32 mouse cellular contexts compared by ENCODE assay signal in genomic region chr8:118249319-118249718, GRCm38 (mm10). TPM values are rescaled to one million over a fixed set of nuclear protein-coding genes. Genes with fewer than 3 reads are reported as not detected.
"Had no signal": no experiment of that assay in that cellular context is flagged by ENCODE, and none has a peak within 500 bp of the region (broad histone marks: within the 10 kb centered on the region; RNA-seq: fewer than 3 reads in every experiment).

No protein-coding gene starts in this region.

- H3K27me3 ChIP-seq: heart, embryonic 12.5 days; heart, embryonic 13.5 days; heart, embryonic 15.5 days; hindbrain, embryonic 12.5 days; hindbrain, embryonic 13.5 days; hindbrain, embryonic 15.5 days; intestine, embryonic 15.5 days; kidney, embryonic 15.5 days had no signal

- DNase-seq: heart, postnatal 10 days; heart, postnatal 14 days; heart, postnatal 36 days; heart, postnatal 4 days; kidney, adult 11 months; kidney, adult 18-20 months; kidney, adult 2 months; kidney, adult 8-10 months; kidney, adult 9 months; kidney, postnatal 10 days; kidney, postnatal 14 days; kidney, postnatal 25 days; kidney, postnatal 36 days; kidney, postnatal 4 days; layer of hippocampus, adult 9-11 months; layer of hippocampus, postnatal 36 days had no signal

- H3K36me3 ChIP-seq: heart, embryonic 10.5 days; heart, embryonic 12.5 days; heart, embryonic 13.5 days; heart, embryonic 15.5 days; hindbrain, embryonic 10.5 days; hindbrain, embryonic 12.5 days; hindbrain, embryonic 13.5 days; hindbrain, embryonic 15.5 days; intestine, embryonic 15.5 days; kidney, embryonic 15.5 days had no signal

- H3K4me2 ChIP-seq: heart, embryonic 11.5 days; heart, embryonic 12.5 days; heart, embryonic 13.5 days; heart, embryonic 15.5 days; hindbrain, embryonic 12.5 days; hindbrain, embryonic 13.5 days; hindbrain, embryonic 14.5 days; hindbrain, embryonic 15.5 days; intestine, embryonic 15.5 days; kidney, embryonic 15.5 days had no signal

- H3K4me3 ChIP-seq: heart, embryonic 10.5 days; heart, embryonic 12.5 days; heart, embryonic 13.5 days; heart, embryonic 15.5 days; hindbrain, embryonic 10.5 days; hindbrain, embryonic 12.5 days; hindbrain, embryonic 13.5 days; hindbrain, embryonic 15.5 days; intestine, embryonic 15.5 days; kidney, embryonic 15.5 days; layer of hippocampus, adult 2 months had no signal

- H3K27ac ChIP-seq: heart, embryonic 10.5 days; heart, embryonic 13.5 days; heart, embryonic 15.5 days; hindbrain, embryonic 10.5 days; hindbrain, embryonic 12.5 days; hindbrain, embryonic 13.5 days; hindbrain, embryonic 14.5 days; hindbrain, embryonic 15.5 days; hindbrain, postnatal 0 days; intestine, embryonic 15.5 days; kidney, embryonic 15.5 days; kidney, postnatal 0 days; layer of hippocampus, adult 2 months had no signal

RNA-seq across cellular contexts. Expression of gene Cdh13, which starts 34.2 kb away (rescaled TPM):
- total RNA-seq: hematopoietic stem cell, adult 5-6 weeks had no signal
